Comparison of ENCODE assay signal across 26 mouse cellular contexts in genomic region chr19:29422013-29422645, GRCm38 (mm10). TPM values are rescaled to one million over a fixed set of nuclear protein-coding genes. Genes with fewer than 3 reads are reported as not detected.
A peak's percentile ranks its signal among the peaks of the same experiment; 100 is the strongest.
DNase-seq lines count a peak whose midpoint lies in the region; ATAC-seq lines count a peak whose summit lies in the region.
"Had no signal": no experiment of that assay in that cellular context is flagged by ENCODE, and none has a peak within 500 bp of the region (broad histone marks: within the 10 kb centered on the region; RNA-seq: fewer than 3 reads in every experiment).

No protein-coding gene starts in this region.

- no peak for ATAC-seq in CD4-positive, CD25-positive, alpha-beta regulatory T cell, adult 4 months
- ATAC-seq: forebrain, embryonic 14.5 days; forebrain, embryonic 16.5 days; Patski had no signal

- DNase-seq in CD4-positive, CD25-positive, alpha-beta regulatory T cell, adult 2 months (ENCODE audit: low read depth, low spot score), result peak; percentile 16
- peak; percentile 64 for DNase-seq in CD4-positive helper T cell, adult 2 months (ENCODE audit: low read depth, low spot score)
- peak; percentile 8 for DNase-seq in R1 (ENCODE audit: low read depth, low spot score)
- peak; percentile 64 for DNase-seq in induced T-regulatory cell, adult 2 months (ENCODE audit: low read depth)
- DNase-seq in layer of hippocampus, postnatal 36 days, result no peak
- no peak for DNase-seq in cerebellum, postnatal 25 days
- DNase-seq: adrenal gland, adult 2 months; adrenal gland, postnatal 10 days; adrenal gland, postnatal 25 days; B cell, adult 2 months; cerebellum, adult 11-12 months; cerebellum, adult 2 months; cerebellum, adult 9-10 months; cerebellum, postnatal 10 days; cerebellum, postnatal 36 days; embryo, embryonic 11 days had no signal

RNA-seq across cellular contexts. Expression of gene Pdcd1lg2, which starts 11.4 kb away (rescaled TPM):
- polyA plus RNA-seq in CD4-positive, CD25-positive, alpha-beta regulatory T cell, adult 4 months (2017; shearing (Covaris generic)), result 10 to 100 TPM; 17.0 to 22.2 TPM
- total RNA-seq in layer of hippocampus, postnatal 36 days (2021), result not detected
- total RNA-seq: adrenal gland, adult 2 months; adrenal gland, postnatal 10 days; adrenal gland, postnatal 25 days; adrenal gland, postnatal 4 days had no signal
- polyA plus RNA-seq: adrenal gland, adult 2 months; cerebellum, adult 2 months; embryonic facial prominence, embryonic 11.5 days; embryonic facial prominence, embryonic 13.5 days; embryonic facial prominence, embryonic 15.5 days; erythroblast, embryonic 14.5 days; forebrain, embryonic 10.5 days; forebrain, embryonic 14.5 days; forebrain, embryonic 16.5 days had no signal

RNA-seq across cellular contexts. Expression of gene Cd274, which starts 54.9 kb away (rescaled TPM):
- polyA plus RNA-seq in CD4-positive, CD25-positive, alpha-beta regulatory T cell, adult 4 months (2017; shearing (Covaris generic)), result 10 to 100 TPM; 42.4 to 62.2 TPM
- 1 to 10 TPM in 1 of 2 experiments, under 1 TPM in 1; 0.94 to 1.3 TPM for total RNA-seq in layer of hippocampus, postnatal 36 days (2021)
- polyA plus RNA-seq: erythroblast, embryonic 14.5 days had no signal

RNA-seq across cellular contexts. Expression of gene Plgrkt, which starts 54.9 kb away (rescaled TPM):
- polyA plus RNA-seq in CD4-positive, CD25-positive, alpha-beta regulatory T cell, adult 4 months (2017; shearing (Covaris generic)), result 100 to 1,000 TPM; 221 to 250 TPM
- total RNA-seq in layer of hippocampus, postnatal 36 days (2021), result 10 to 100 TPM; 27.9 to 32.1 TPM

Comparison
In these comparisons a context has a peak if more than half of its experiments do, and no peak if none do; other contexts are left out.
1. DNase-seq: peak in CD4-positive, CD25-positive, alpha-beta regulatory T cell, adult 2 months (single experiment), CD4-positive helper T cell, adult 2 months (single experiment), R1 (single experiment) and induced T-regulatory cell, adult 2 months (single experiment); none in layer of hippocampus, postnatal 36 days (0 of 2) and cerebellum, postnatal 25 days (0 of 2).